In genomic region chr15:95966979-95967378, GRCm38 (mm10) we compare ENCODE assay signal across 24 mouse cellular contexts.
"Had no signal": no experiment of that assay in that cellular context is flagged by ENCODE, and none has a peak within 500 bp of the region (broad histone marks: within the 10 kb centered on the region; RNA-seq: fewer than 3 reads in every experiment).

No protein-coding gene starts in this region.

- H3K9me3 ChIP-seq: embryonic facial prominence, embryonic 10.5 days; embryonic facial prominence, embryonic 12.5 days; embryonic facial prominence, embryonic 13.5 days; embryonic facial prominence, embryonic 15.5 days; forebrain, embryonic 10.5 days; forebrain, embryonic 12.5 days; forebrain, embryonic 13.5 days; forebrain, embryonic 15.5 days; heart, embryonic 10.5 days had no signal

- H3K4me1 ChIP-seq: heart, embryonic 10.5 days had no signal

- H3K4me2 ChIP-seq: embryonic facial prominence, embryonic 12.5 days; embryonic facial prominence, embryonic 13.5 days; embryonic facial prominence, embryonic 15.5 days; forebrain, embryonic 12.5 days; forebrain, embryonic 13.5 days; forebrain, embryonic 15.5 days; heart, embryonic 11.5 days had no signal

- H3K27me3 ChIP-seq: embryonic facial prominence, embryonic 12.5 days; embryonic facial prominence, embryonic 13.5 days; embryonic facial prominence, embryonic 15.5 days; forebrain, embryonic 12.5 days; forebrain, embryonic 13.5 days; forebrain, embryonic 15.5 days had no signal

- H3K27ac ChIP-seq: embryonic facial prominence, embryonic 10.5 days; embryonic facial prominence, embryonic 12.5 days; embryonic facial prominence, embryonic 13.5 days; embryonic facial prominence, embryonic 15.5 days; forebrain, embryonic 10.5 days; forebrain, embryonic 12.5 days; forebrain, embryonic 13.5 days; forebrain, embryonic 15.5 days; gastrocnemius, adult 2 months; heart, adult 2 months; heart, embryonic 10.5 days had no signal

- H3K9ac ChIP-seq: embryonic facial prominence, embryonic 12.5 days; embryonic facial prominence, embryonic 13.5 days; embryonic facial prominence, embryonic 15.5 days; forebrain, embryonic 12.5 days; forebrain, embryonic 13.5 days; forebrain, embryonic 15.5 days; forebrain, postnatal 0 days had no signal

- DNase-seq: cerebellum, adult 9-11 months; cerebellum, postnatal 14 days; cerebellum, postnatal 25 days; cerebellum, postnatal 36 days; embryo, embryonic 11 days; forebrain, postnatal 0 days; gastrocnemius, adult 2 months; gastrocnemius, postnatal 10 days; gastrocnemius, postnatal 14 days; gastrocnemius, postnatal 25 days; gastrocnemius, postnatal 36 days; heart, adult 18-20 months; heart, adult 2 months had no signal

- H3K4me3 ChIP-seq: embryonic facial prominence, embryonic 10.5 days; embryonic facial prominence, embryonic 12.5 days; embryonic facial prominence, embryonic 13.5 days; embryonic facial prominence, embryonic 15.5 days; erythroblast, embryonic 14.5 days; forebrain, embryonic 10.5 days; forebrain, embryonic 12.5 days; forebrain, embryonic 13.5 days; forebrain, embryonic 15.5 days; gastrocnemius, adult 2 months; heart, adult 2 months; heart, embryonic 10.5 days had no signal
